Mouse (Mus musculus) spleen, adult 18-20 months (tissue): ENCODE data around the gene Gm10340.
"Not testable (repeated sequence)": the region's sequence is repeated elsewhere in the genome, so short reads cannot be mapped to it uniquely, and the experiment has no call there.

Source experiments
- DNase-seq, 2 experiments: peaks; one replicate each; pipeline ENCODE4 v3.0.0; 2022; ENCODE audit warnings: mixed read lengths in 2 of 2

The Gm10340 gene

DNA sequence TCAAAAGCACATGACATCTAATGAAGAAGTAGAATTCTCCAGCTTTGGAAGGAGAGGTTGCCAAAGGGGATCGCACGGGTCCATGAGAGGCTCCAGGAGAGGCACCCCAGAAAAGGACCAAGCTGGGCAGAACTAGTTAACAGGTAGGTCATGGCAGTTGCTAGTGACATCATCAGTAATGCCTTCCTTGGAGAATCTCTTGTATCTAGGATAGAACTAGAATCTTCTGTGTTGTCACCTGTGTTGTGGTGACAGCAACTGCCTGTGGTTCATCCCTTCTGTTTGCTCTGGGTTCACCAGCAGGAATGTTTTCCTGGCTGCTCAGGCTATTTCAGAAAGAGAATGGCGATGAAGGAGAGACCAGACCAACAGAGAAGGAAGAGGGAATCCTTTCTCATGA, at the start of gene Gm10340:
Gene Gm10340 (plus strand): TSS at position 301 of the 400 bp plus-strand sequence.
- DNase-seq, result not testable (repeated sequence)

DNA sequence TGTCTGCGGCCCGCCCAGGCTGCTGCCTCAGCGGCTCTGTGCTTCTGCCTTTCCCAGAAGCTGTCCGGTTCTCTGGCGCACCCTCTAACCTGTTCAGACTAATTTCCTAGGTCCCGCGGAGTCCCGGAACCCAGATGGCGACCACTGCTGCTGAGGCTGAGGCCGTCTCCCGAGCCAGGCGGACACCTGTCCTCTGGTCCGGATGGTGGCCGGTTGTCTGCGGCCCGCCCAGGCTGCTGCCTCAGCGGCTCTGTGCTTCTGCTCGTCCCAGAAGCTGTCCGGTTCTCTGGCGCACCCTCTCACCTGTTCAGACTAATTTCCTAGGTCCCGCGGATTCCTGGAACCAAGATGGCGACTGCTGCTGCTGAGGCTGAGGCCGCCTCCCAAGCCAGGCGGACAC, 17.7 kb upstream of the Gm10340 start:
- peak; percentile 3 to 28 for DNase-seq

DNA sequence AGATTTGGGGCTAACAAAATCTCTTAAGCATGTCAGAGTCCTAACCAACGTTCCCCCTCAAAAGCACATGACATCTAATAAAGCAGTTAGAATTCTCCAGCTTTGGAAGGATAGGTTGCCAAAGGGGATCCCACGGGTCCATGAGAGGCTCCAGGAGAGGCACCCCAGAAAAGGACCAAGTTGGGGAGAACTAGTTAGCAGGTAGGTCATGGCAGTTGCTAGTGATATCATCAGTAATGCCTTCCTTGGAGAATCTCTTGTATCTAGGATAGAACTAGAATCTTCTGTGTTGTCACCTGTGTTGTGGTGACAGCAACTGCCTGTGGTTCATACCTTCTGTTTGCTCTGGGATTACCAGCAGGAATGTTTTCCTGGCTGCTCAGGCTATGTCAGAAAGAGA, 54.2 kb downstream of the Gm10340 start, which contains the start of gene Gm5795:
Gene Gm5795 (plus strand): TSS at position 301 of the 400 bp plus-strand sequence.
- DNase-seq, result not testable (repeated sequence)
